Mouse (Mus musculus) erythroblast, embryonic 14.5 days (primary cell): Measurements from ENCODE around the gene Rassf1.

Source experiments
- GATA1 ChIP-seq: IDR thresholded peaks from 2 replicates; pipeline ENCODE4 v1.6.1; 2012; ENCODE audit warnings: low read length, inconsistent platforms, mixed read lengths
- TAL1 ChIP-seq: IDR thresholded peaks from 3 replicates; pipeline ENCODE4 v1.6.1; 2012; ENCODE audit warnings: low read length, inconsistent platforms, mixed read lengths

GRCm38 (mm10) chr9:107578587-107578986, 27.2 kb downstream of the Rassf1 start, which contains the start of gene Naa80:
- no peak for TF ChIP-seq TAL1
- TF ChIP-seq GATA1 = no peak
